Mouse (Mus musculus) MN1 (cell line): Measurements from ENCODE around the gene U2af1.
"Not testable (repeated sequence)": the region's sequence is repeated elsewhere in the genome, so short reads cannot be mapped to it uniquely, and the experiment has no call there.

Experiments
- DNase-seq: peaks from one replicate; pipeline ENCODE4 v3.0.0-alpha.2; 2016; ENCODE audit warnings: low spot score

U2af1 gene

GRCm38 (mm10) chr17:31658468-31659185 is at the start of gene U2af1:
Gene U2af1 (minus strand): TSS chr17:31658892.
- peak; percentile 99 for DNase-seq

- DNase-seq, result peak; percentile 65
Measured at GRCm38 (mm10) chr17:31705271-31706020, 46.8 kb upstream of the U2af1 start.

- peak; percentile 17 for DNase-seq
Measured at GRCm38 (mm10) chr17:31703276-31703980, 44.7 kb upstream of the U2af1 start.

- DNase-seq, result no peak
Measured at GRCm38 (mm10) chr17:31698347-31698746, 39.7 kb upstream of the U2af1 start.

GRCm38 (mm10) chr17:31695356-31695755 is 36.7 kb upstream of the U2af1 start:
- DNase-seq, result not testable (repeated sequence)

- no peak for DNase-seq
Measured at GRCm38 (mm10) chr17:31694949-31695348, 36.3 kb upstream of the U2af1 start.

- no peak for DNase-seq
Measured at GRCm38 (mm10) chr17:31694023-31694376, 35.3 kb upstream of the U2af1 start.

- DNase-seq, result peak; percentile 74
Measured at GRCm38 (mm10) chr17:31693330-31694022, 34.8 kb upstream of the U2af1 start.

GRCm38 (mm10) chr17:31692918-31693317 is 34.2 kb upstream of the U2af1 start:
- no peak for DNase-seq

- DNase-seq, result no peak
Measured at GRCm38 (mm10) chr17:31689606-31690005, 30.9 kb upstream of the U2af1 start.

GRCm38 (mm10) chr17:31688112-31688511 is 29.4 kb upstream of the U2af1 start:
- no peak for DNase-seq

- DNase-seq, result no peak
Measured at GRCm38 (mm10) chr17:31686225-31686564, 27.5 kb upstream of the U2af1 start.

GRCm38 (mm10) chr17:31685514-31686224 is 27.0 kb upstream of the U2af1 start:
- DNase-seq, result peak; percentile 89

- no peak for DNase-seq
Measured at GRCm38 (mm10) chr17:31680450-31680849, 21.8 kb upstream of the U2af1 start.

- DNase-seq, result no peak
Measured at GRCm38 (mm10) chr17:31677507-31677906, 18.8 kb upstream of the U2af1 start, which contains the start of gene Cryaa. Gene Cryaa (plus strand): TSS chr17:31677807.

GRCm38 (mm10) chr17:31674426-31674825 is 15.7 kb upstream of the U2af1 start:
- DNase-seq, result no peak

GRCm38 (mm10) chr17:31672279-31672678 is 13.6 kb upstream of the U2af1 start:
- no peak for DNase-seq

GRCm38 (mm10) chr17:31671698-31672097 is 13.0 kb upstream of the U2af1 start:
- no peak for DNase-seq

- DNase-seq, result no peak
Measured at GRCm38 (mm10) chr17:31670163-31670562, 11.5 kb upstream of the U2af1 start.

- DNase-seq, result no peak
Measured at GRCm38 (mm10) chr17:31668306-31668705, 9.6 kb upstream of the U2af1 start.

- peak; percentile 94 for DNase-seq
Measured at GRCm38 (mm10) chr17:31664760-31665159, 6.1 kb upstream of the U2af1 start.

- DNase-seq, result no peak
Measured at GRCm38 (mm10) chr17:31662855-31663254, 4.2 kb upstream of the U2af1 start.
